Mouse (Mus musculus): Measurements from ENCODE around the gene M1ap.

DNA sequence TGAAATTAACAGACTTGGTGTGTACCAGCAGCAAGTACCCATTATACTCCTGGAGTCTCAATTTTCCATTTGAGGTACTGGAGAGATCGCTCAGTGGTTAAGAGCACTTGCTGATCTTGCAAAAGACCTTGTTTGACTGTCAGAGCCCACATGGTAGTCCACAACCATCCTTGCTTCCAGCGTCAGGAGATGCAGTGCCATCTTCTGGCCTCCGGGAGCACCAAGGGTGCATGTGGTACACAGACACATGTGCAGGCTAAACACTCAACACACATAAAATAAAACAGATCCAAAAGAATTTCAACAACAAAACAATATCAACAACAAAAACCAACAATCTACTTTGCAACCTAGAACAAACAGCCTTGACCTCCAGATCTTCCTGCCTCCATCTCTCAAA, 21.7 kb upstream of the M1ap start:
- TF ChIP-seq CTCF (IDR thresholded peaks at IDR 0.05) (no peak), POLR2A (IDR thresholded peaks at IDR 0.05; ENCODE audit: insufficient read depth, low read depth, low read length) (no peak), EP300 (IDR thresholded peaks at IDR 0.05; ENCODE audit: insufficient read depth, low read depth, low read length) (no peak)
